Mouse (Mus musculus) left cerebral cortex, postnatal 36 days (tissue): ENCODE measurements around the gene B130006D01Rik. TPM values are rescaled to one million over a fixed set of nuclear protein-coding genes. Genes with fewer than 3 reads are reported as not detected.

Experiments
- DNase-seq, 2 experiments: peaks; one replicate each; pipeline ENCODE4 v3.0.0; 2021 to 2022; ENCODE audit warnings: low spot score in 2 of 2, mixed read lengths in 1 of 2
- intact Hi-C: fragments of 180-260 bp; cut with DNase I; formaldehyde crosslinking; loops from one replicate; pipeline ENCODE4 v1.15.1; 2025
- total RNA-seq, 2 experiments: library from RNA; stranded (reverse); gene quantifications; 2 replicates each; pipeline ENCODE4 v1.2.3; 2021

Gene B130006D01Rik
- total RNA-seq, 2 experiments from 2014 or later: 0.62 to 1.8 TPM

DNA sequence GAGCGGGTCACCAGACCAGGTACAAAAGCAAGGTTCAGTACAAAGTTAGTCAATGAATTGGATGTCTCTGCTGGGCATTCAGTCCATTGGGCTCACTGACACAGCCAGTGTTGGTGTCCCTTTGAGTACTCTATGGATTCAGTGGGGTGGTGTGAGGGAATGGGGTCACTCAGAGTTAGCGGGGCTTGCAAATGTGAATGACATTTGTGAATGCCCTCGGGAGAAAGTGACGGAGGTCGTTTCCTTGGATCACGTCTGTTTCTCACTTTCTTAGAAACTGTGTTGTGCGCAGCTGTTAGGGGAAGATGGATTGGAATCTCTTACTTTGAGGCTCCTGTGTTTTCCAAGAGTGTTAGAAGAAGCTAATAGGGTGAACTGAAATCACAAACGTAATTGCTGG, 41.4 kb downstream of the B130006D01Rik start:
- intact Hi-C loops: loop anchor here (10.0 kb wide), 1 partner anchor 230 kb away; no protein-coding TSS in a partner anchor
- DNase-seq: no peak

DNA sequence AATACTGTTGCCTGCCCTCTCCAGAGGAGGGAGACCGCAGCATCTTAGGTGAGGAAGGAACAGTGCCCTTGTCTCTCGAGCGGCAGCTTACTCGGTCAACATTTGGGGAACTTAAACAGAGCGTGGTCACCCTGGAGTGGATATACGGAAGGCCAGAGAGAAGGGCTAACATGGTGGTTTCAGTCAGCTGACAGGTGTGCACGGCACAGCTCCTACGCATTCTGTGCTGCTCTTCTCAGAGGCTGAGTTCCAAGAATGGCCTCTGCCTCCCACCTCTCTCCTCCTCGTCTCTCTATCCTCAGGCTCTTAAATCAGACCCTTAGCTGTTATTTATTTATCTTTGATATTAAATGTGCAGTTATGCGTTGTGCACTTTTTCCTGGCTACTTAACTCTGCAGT, 41.9 kb downstream of the B130006D01Rik start:
- no peak for DNase-seq
- intact Hi-C loops: loop anchor here (10.0 kb wide), 1 partner anchor 231 kb away; no protein-coding TSS in a partner anchor

DNA sequence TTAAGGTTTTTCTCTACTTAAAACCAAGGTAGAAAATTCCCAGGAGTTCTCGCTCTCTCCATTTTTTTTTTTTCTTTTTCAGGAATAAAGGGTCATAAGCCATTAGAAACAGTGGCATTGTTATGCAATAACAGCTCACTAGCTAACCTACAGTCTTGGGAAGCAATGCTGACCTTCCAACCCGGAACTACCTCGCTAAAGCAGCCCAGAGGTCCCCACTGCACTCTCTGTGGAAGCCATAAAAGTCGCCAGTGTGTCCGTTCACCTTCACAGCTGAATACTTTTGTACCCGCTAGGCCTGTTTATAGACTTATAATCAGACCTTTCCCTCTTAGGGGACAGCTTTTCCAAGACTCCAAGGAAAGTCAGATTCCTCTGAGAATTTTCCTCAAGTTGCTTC, 44.9 kb downstream of the B130006D01Rik start:
- DNase-seq: no peak
- intact Hi-C loops: loop anchor here (10.0 kb wide), 1 partner anchor 233 kb away; no protein-coding TSS in a partner anchor

DNA sequence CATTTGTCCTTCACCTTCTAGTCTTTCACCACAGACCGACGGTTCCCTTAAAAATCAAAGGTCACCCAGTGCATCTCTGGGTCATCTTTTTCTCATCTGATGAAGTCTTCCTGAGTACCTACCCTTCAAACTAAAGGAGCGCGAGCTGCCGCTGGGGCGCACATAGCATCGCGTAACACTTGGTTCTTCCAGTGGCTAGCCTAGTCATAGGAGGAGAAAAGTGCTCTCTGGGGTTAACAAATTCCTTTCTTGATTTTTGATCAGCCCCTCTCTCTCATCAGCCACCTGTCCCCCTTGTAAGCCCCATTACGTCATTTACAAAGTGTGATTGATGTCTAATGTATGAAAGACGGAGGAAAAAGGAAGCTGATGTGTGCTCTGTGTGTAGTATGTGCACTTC, 45.8 kb downstream of the B130006D01Rik start:
- DNase-seq: no peak
- intact Hi-C loops: loop anchor here (10.0 kb wide), 1 partner anchor 234 kb away; no protein-coding TSS in a partner anchor

DNA sequence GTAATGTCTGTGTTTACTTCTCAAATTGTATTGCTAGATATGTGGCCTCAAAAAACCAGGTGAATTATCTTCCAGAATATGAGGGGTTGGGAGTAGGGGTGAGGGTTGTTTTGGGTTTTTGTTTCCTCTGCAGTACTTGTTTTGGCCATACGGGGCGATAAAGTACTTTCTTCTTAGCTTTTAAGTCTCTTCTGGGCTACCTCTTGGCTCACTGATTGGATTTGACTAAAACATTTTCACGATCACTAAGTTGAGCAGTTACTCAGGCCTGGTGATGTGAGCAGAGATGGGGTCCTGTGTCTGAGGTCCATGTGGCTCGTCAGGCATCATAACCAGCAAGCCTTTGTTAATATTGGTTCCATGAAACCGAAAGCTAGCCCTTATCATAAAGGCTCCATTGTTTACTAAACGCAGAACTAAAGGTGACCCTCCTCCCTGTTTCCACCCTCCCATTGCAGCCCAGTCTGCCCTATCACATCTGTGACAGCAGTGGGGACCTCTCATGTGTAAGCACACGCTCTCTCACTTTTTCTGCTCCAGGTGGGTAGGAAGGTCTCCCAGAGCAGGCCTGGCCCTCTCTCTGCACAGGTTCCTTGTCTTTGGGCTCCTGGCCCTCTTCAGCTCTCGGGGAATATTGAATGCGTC, 47.5 kb downstream of the B130006D01Rik start:
- intact Hi-C loops: no loop called here
- DNase-seq: no peak

DNA sequence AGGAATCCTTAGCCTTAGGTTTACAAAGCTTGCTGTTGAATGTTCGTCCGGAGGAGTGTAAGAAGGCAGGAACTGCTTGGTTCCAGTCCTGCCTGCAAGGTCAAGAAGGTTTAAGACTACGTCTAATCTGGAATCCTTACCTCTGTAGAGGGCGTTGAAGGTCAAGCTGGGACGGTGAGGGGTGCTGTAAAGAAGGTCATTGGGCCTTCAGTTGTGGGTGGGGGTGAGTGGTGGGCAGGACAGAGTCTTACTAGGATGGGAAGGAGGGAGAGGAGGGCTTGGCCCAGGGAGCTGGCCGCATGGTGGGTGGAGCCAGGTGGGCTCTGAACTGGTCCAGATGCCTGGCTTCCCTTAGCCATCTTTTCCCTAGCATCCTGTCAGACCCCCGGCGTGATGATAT, 48.3 kb downstream of the B130006D01Rik start:
- no peak for DNase-seq
- intact Hi-C loops: no loop called here

DNA sequence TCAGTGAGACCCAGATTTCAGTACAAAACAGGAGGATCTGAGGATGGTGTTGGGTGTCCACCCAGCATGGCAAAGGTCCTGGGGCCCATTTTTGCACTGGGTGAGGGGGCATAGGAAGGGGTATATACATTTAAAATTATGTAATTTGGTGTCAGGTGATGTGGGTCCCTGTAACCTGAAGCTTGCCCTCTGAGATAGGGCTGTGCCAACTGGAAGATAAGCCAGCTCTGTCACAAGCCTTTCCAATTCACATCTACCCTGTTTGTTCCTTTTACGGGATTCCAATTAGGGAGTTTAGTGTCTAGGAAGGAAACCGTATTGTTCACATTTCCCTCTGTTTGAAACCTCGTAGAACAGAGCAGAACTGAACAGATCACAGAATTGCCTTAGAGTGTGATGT, 49.9 kb downstream of the B130006D01Rik start:
- no peak for DNase-seq
- intact Hi-C loops: no loop called here

Other genes starting within 250 kb of the B130006D01Rik start
- 10 to 100 TPM; 29.0 to 40.6 TPM for gene Nxph3, start 209.0 kb upstream of the B130006D01Rik start, total RNA-seq
- gene Ngfr, start 135.9 kb upstream of the B130006D01Rik start, total RNA-seq: 1 to 10 TPM in 1 of 2 experiments, under 1 TPM in 1; 0.74 to 1.7 TPM
- 10 to 100 TPM; 67.1 to 85.8 TPM for gene Phb, start 56.6 kb upstream of the B130006D01Rik start, total RNA-seq
- 10 to 100 TPM; 36.4 to 44.1 TPM for gene Zfp652, start 10.9 kb upstream of the B130006D01Rik start, total RNA-seq
- 10 to 100 TPM; 70.8 to 84.6 TPM for gene Phospho1, start 100.9 kb downstream of the B130006D01Rik start, total RNA-seq
- 1 to 10 TPM; 3.1 to 3.9 TPM for gene Gngt2, start 113.6 kb downstream of the B130006D01Rik start, total RNA-seq
- gene Abi3, start 118.9 kb downstream of the B130006D01Rik start, total RNA-seq: 1 to 10 TPM; 5.1 to 5.3 TPM
- not detected for gene B4galnt2, start 191.3 kb downstream of the B130006D01Rik start, total RNA-seq